Mouse (Mus musculus) heart, embryonic 16.5 days (tissue): ENCODE measurements around the gene Arhgef12. TPM values are rescaled to one million over a fixed set of nuclear protein-coding genes. Genes with fewer than 3 reads are reported as not detected.

ENCODE experiments used
- ATAC-seq: fragments of 200-750 bp; cut with Nextera tagmentation; replicated peaks from 2 replicates; pipeline ENCODE4 v1.8.0; 2017; ENCODE audit warnings: moderate number of reproducible peaks; ENCODE audit not compliant: insufficient read depth, low FRiP score; ENCODE audit errors: extremely low read depth
- H3K27ac ChIP-seq: fragments of 300-500 bp; sonication (generic); 2 replicates; pipeline ENCODE4 v1.5.1; 2014; ENCODE audit warnings: mild to moderate bottlenecking, low read length, control low read depth, moderate library complexity
- H3K27me3 ChIP-seq: fragments of 300-500 bp; sonication (generic); 2 replicates; pipeline ENCODE4 v1.6.1; 2014; ENCODE audit warnings: low read length, mixed read lengths; ENCODE audit not compliant: control insufficient read depth, insufficient read depth
- H3K36me3 ChIP-seq: fragments of 300-500 bp; sonication (generic); 2 replicates; pipeline ENCODE4 v1.6.1; 2014; ENCODE audit not compliant: control insufficient read depth, insufficient read depth
- H3K4me1 ChIP-seq: fragments of 300-500 bp; sonication (generic); 2 replicates; pipeline ENCODE4 v1.6.1; 2014; ENCODE audit warnings: low read length, mixed read lengths; ENCODE audit not compliant: control insufficient read depth, insufficient read depth
- H3K4me2 ChIP-seq: fragments of 300-500 bp; sonication (generic); 2 replicates; pipeline ENCODE4 v1.6.1; 2014; ENCODE audit warnings: low read depth, mild to moderate bottlenecking, control low read depth, low read length
- H3K4me3 ChIP-seq: fragments of 300-500 bp; sonication (generic); 2 replicates; pipeline ENCODE4 v1.5.1; 2014; ENCODE audit warnings: mild to moderate bottlenecking, control low read depth, low read length
- H3K9ac ChIP-seq: fragments of 300-500 bp; sonication (generic); 2 replicates; pipeline ENCODE4 v1.6.1; 2014; ENCODE audit warnings: low read length, control low read depth
- H3K9me3 ChIP-seq: fragments of 300-500 bp; sonication (generic); replicated peaks from 2 replicates; pipeline ENCODE4 v1.6.1; 2016; ENCODE audit warnings: low read length; ENCODE audit not compliant: control insufficient read depth
- WGBS: fragments of 180-500 bp; shearing (Covaris S2); extraction: QIAGEN DNeasy Blood & Tissue Kit; methylation state at CpG from one replicate; pipeline ENCODE4 v1.1.7; 2014; 5-methylcytosine and 5-hydroxymethylcytosine counted together
- polyA plus RNA-seq: library from polyadenylated mRNA; unstranded; fragments of >200 nt; fragmentation: Nextera tagmentation; extraction: Ambion mirVana; gene quantifications from 2 replicates; pipeline ENCODE4 v1.2.1, GENCODE M21; 2015

The Arhgef12 gene
- polyA plus RNA-seq, 1 experiment from 2014 or later: 10.9 TPM

- no peak overlapping the region for H3K27ac ChIP-seq
- no peak for ATAC-seq
- 51% methylated on average over 7 of the region's 7 CpGs for WGBS
Measured at GRCm38 (mm10) chr9:42920190-42920589, 186.8 kb downstream of the Arhgef12 start.

GRCm38 (mm10) chr9:42917911-42918310 is 189.1 kb downstream of the Arhgef12 start:
- H3K9me3 ChIP-seq: no peaks in the 10 kb centered on the region
- no peak overlapping the region for H3K9ac ChIP-seq
- H3K4me3 ChIP-seq: no peak overlapping the region
- H3K27me3 ChIP-seq: peaks cover 2% of the 10 kb centered on the region
- no peaks in the 10 kb centered on the region for H3K36me3 ChIP-seq
- WGBS: 87% methylated on average over 7 of the region's 7 CpGs
- H3K4me1 ChIP-seq: no peaks in the 10 kb centered on the region
- no peak overlapping the region for H3K27ac ChIP-seq
- no peak for ATAC-seq
- no peak overlapping the region for H3K4me2 ChIP-seq

More at GRCm38 (mm10) chr9:42920190-42920589, 186.8 kb downstream of the Arhgef12 start:
- Histone ChIP-seq H3K27me3 (peaks cover 2% of the 10 kb centered on the region), H3K4me2 (no peak overlapping the region), H3K9ac (no peak overlapping the region), H3K36me3 (no peaks in the 10 kb centered on the region), H3K4me3 (no peak overlapping the region), H3K4me1 (no peaks in the 10 kb centered on the region), H3K9me3 (no peaks in the 10 kb centered on the region)

Other genes with a start within 250 kb of the Arhgef12 start
- gene Grik4, start 162.7 kb downstream of the Arhgef12 start, polyA plus RNA-seq: 0.19 and 0.24 TPM in 2 replicates
- 12.0 and 14.1 TPM in 2 replicates for gene Tmem136, start 9.3 kb upstream of the Arhgef12 start, polyA plus RNA-seq
- gene Pou2f3, start 103.1 kb upstream of the Arhgef12 start, polyA plus RNA-seq: 0.19 and 0.53 TPM in 2 replicates
- 26.0 and 27.4 TPM in 2 replicates for gene Oaf, start 132.7 kb upstream of the Arhgef12 start, polyA plus RNA-seq
- gene Trim29, start 203.6 kb upstream of the Arhgef12 start, polyA plus RNA-seq: 5.6 and 11.0 TPM in 2 replicates